Mouse (Mus musculus): ENCODE data around the gene Sh3gl1. TPM values are rescaled to one million over a fixed set of nuclear protein-coding genes. Genes with fewer than 3 reads are reported as not detected.

Sh3gl1 gene
- polyA plus RNA-seq, 1 experiment = 50.7 TPM

- peak; percentile 98 to 99 for DNase-seq (ENCODE audit: extremely low spot score in 1 of 2, low spot score in 1 of 2)
These were observed 3.8 kb upstream of the Sh3gl1 start, which contains the start of gene Chaf1a for GRCm38 (mm10) chr17:56040030-56040856. Chaf1a (plus strand) TSS chr17:56040439.

- DNase-seq (ENCODE audit: extremely low spot score in 1 of 2, low spot score in 1 of 2) = no peak
These were observed 2.9 kb upstream of the Sh3gl1 start for GRCm38 (mm10) chr17:56039345-56039744.

GRCm38 (mm10) chr17:56038583-56039261, 2.3 kb upstream of the Sh3gl1 start:
- DNase-seq (ENCODE audit: extremely low spot score in 1 of 2, low spot score in 1 of 2) = no peak

GRCm38 (mm10) chr17:56036901-56037287, 459 bp upstream of the Sh3gl1 start:
- DNase-seq (ENCODE audit: extremely low spot score in 1 of 2, low spot score in 1 of 2) = no peak

- no peak for DNase-seq (ENCODE audit: extremely low spot score in 1 of 2, low spot score in 1 of 2)
These were observed 1.2 kb downstream of the Sh3gl1 start for GRCm38 (mm10) chr17:56035216-56035615.

- DNase-seq (ENCODE audit: extremely low spot score in 1 of 2, low spot score in 1 of 2) = no peak
These were observed 1.7 kb downstream of the Sh3gl1 start for GRCm38 (mm10) chr17:56034726-56035100.

GRCm38 (mm10) chr17:56034040-56034725, 2.3 kb downstream of the Sh3gl1 start:
- no peak for DNase-seq (ENCODE audit: extremely low spot score in 1 of 2, low spot score in 1 of 2)

- DNase-seq (ENCODE audit: extremely low spot score in 1 of 2, low spot score in 1 of 2) = no peak
These were observed 3.6 kb downstream of the Sh3gl1 start for GRCm38 (mm10) chr17:56032831-56033230.

- DNase-seq (ENCODE audit: extremely low spot score in 1 of 2, low spot score in 1 of 2) = peak in 1 of 2 experiments; percentile 1
These were observed 4.2 kb downstream of the Sh3gl1 start for GRCm38 (mm10) chr17:56032127-56032733.

GRCm38 (mm10) chr17:56031431-56031830, 5.0 kb downstream of the Sh3gl1 start:
- no peak for DNase-seq (ENCODE audit: extremely low spot score in 1 of 2, low spot score in 1 of 2)

GRCm38 (mm10) chr17:56030919-56031318, 5.5 kb downstream of the Sh3gl1 start:
- DNase-seq (ENCODE audit: extremely low spot score in 1 of 2, low spot score in 1 of 2) = no peak

GRCm38 (mm10) chr17:56030238-56030870, 6.1 kb downstream of the Sh3gl1 start:
- DNase-seq (ENCODE audit: extremely low spot score in 1 of 2, low spot score in 1 of 2) = no peak

- no peak for DNase-seq (ENCODE audit: extremely low spot score in 1 of 2, low spot score in 1 of 2)
These were observed 8.5 kb downstream of the Sh3gl1 start for GRCm38 (mm10) chr17:56027801-56028441.

GRCm38 (mm10) chr17:56026881-56027280, 9.6 kb downstream of the Sh3gl1 start:
- no peak for DNase-seq (ENCODE audit: extremely low spot score in 1 of 2, low spot score in 1 of 2)

GRCm38 (mm10) chr17:56026303-56026702, 10.1 kb downstream of the Sh3gl1 start:
- no peak for DNase-seq (ENCODE audit: extremely low spot score in 1 of 2, low spot score in 1 of 2)

- no peak for DNase-seq (ENCODE audit: extremely low spot score in 1 of 2, low spot score in 1 of 2)
These were observed 11.5 kb downstream of the Sh3gl1 start for GRCm38 (mm10) chr17:56024931-56025330.

GRCm38 (mm10) chr17:56024476-56024875, 12.0 kb downstream of the Sh3gl1 start:
- no peak for DNase-seq (ENCODE audit: extremely low spot score in 1 of 2, low spot score in 1 of 2)

GRCm38 (mm10) chr17:56023386-56023785, 13.0 kb downstream of the Sh3gl1 start:
- DNase-seq (ENCODE audit: extremely low spot score in 1 of 2, low spot score in 1 of 2) = no peak

GRCm38 (mm10) chr17:56022989-56023290, 13.5 kb downstream of the Sh3gl1 start:
- no peak for DNase-seq (ENCODE audit: extremely low spot score in 1 of 2, low spot score in 1 of 2)

Data from frontal cortex, adult 2 months (tissue).